Mouse (Mus musculus) mouse trophoblast stem cell (cell line): ENCODE results near the gene Rgs21.

Source experiments
- in situ Hi-C, 2 experiments: fragments of 300-500 bp; cut with MseI, MboI; formaldehyde crosslinking; loops; 2 replicates in 1 of 2; 3 replicates in 1 of 2; pipeline ENCODE4 v1.15.1; 2025

Rgs21 gene

DNA sequence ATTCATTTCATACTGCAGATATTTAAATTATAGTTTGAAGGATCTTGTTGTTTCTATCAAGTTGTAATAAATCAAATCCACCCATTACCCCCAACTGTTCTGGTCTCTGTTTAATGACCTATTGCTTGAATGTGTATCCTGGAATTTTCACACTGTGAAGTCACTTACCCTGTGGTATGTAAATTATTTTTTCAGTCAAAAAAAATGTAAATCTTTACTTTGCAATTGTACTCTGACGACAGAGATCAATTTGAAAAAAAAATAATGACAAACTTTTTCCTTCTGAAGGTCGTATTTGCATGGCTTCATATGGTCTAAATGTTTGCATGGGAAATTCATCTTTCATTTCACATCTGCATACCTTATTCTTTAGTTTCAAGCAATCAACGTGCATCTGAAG lies at the start of gene Rgs21:
Gene Rgs21 (minus strand): TSS at position 101 of the 400 bp plus-strand sequence.
- in situ Hi-C loops, result no loop called here

DNA sequence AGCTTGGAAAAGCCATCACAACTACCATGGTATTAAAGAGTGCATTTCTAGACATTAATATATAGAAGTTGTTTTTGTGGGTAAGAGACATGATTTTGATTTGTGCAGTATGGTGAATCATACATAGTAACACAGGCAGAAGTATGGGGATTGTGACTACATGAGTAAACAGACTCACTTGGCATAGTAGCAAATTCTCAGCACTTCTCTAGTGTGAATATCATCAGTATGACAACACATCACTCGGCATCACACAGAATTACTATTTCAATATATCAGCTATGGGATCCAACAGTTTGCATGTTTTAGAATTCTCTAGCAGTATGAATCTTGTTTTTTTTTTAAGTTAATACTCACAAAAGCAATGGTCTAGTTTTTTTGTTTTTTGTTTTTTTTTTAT lies 36.6 kb upstream of the Rgs21 start:
- in situ Hi-C loops, result no loop called here

- in situ Hi-C loops, result no loop called here
Observed at GRCm38 (mm10) chr1:144602987-144603386, 35.5 kb upstream of the Rgs21 start.

DNA sequence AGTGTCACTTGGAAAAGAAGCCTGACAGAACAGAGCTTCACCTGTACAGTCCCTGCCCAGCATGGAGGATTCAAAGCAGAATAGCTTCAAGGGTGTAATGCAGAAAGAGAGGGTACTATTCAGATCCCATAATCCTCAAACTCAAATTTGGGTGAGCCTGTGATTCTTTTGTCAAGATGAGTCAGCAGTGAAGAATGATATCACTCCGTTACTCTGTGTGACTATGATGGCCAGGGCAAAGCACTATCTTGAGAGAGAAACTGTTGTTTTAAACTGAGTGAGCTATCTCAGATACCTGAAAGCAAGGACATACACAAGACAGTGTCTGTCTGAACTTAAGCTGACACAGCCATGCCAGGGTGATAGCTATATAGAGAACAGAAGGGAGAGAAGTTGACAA lies 11.9 kb upstream of the Rgs21 start:
- in situ Hi-C loops, result no loop called here

GRCm38 (mm10) chr1:144572972-144573371 lies 5.5 kb upstream of the Rgs21 start:
- in situ Hi-C loops, result no loop called here

GRCm38 (mm10) chr1:144569905-144570304 lies 2.4 kb upstream of the Rgs21 start:
- in situ Hi-C loops, result no loop called here

DNA sequence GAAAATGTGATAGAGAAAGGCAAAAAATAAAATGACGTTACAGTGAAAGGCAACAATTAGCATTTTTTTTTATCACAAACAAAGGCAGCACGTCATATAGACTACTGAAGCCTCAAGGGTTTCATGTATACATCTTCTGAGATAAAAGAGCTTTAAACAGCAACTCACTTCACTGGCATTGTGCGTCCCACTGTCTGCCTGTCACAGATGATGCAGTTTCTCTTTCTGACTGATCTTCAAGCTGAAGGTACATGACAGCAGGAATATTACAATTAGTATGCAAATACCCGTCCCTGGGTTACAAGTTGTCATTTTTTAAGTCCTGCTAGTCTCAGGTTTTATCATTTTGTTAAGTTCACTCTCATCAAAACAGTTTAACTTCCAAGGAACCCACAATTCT lies 22.3 kb downstream of the Rgs21 start:
- in situ Hi-C loops, result no loop called here

- in situ Hi-C loops, result no loop called here
Observed at GRCm38 (mm10) chr1:144544497-144544961, 22.9 kb downstream of the Rgs21 start.

DNA sequence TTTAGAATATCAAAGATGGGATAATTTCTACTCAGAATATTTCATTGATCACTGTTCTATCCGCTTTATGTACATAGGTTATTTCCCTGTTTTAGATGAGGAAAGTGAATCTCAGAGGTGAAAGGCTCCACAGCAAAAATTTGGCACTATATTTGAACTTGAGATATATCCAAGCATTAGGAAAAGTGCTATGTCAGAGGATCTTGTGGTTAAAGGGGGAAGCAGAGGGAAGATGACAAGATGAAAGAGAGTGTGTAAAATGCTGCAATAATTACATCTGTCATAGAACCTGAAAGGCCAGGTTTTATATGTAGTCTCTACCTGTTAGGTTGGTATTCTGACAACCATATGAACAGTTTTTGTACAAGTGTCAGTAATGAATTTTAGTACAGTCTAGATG lies 35.7 kb downstream of the Rgs21 start:
- in situ Hi-C loops, result no loop called here

GRCm38 (mm10) chr1:144517878-144518426 lies 49.5 kb downstream of the Rgs21 start:
- in situ Hi-C loops, result no loop called here

GRCm38 (mm10) chr1:144502241-144502640 lies 65.2 kb downstream of the Rgs21 start:
- in situ Hi-C loops, result no loop called here

GRCm38 (mm10) chr1:144500423-144500822 lies 67.0 kb downstream of the Rgs21 start:
- in situ Hi-C loops, result no loop called here

GRCm38 (mm10) chr1:144499719-144500118 lies 67.7 kb downstream of the Rgs21 start:
- in situ Hi-C loops, result no loop called here

DNA sequence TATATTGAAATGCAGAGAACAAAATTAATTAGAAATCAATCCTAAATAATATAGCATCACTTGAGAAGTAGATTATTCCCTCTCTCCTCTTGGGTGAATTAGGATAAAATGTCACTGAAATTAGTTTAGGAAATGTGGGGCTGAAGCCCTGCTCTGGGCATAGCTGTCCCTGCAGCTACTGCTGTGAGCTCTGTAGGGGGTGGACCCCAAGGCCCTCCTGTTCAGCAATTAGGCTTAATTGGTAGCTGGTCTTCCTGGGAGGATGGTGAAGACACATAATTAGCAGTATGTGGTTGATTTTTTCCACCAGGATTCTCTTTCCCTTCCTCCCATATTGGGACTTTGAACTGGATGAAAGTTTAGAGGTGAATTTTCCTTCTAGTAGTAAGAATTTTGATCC lies 68.7 kb downstream of the Rgs21 start:
- in situ Hi-C loops, result no loop called here

DNA sequence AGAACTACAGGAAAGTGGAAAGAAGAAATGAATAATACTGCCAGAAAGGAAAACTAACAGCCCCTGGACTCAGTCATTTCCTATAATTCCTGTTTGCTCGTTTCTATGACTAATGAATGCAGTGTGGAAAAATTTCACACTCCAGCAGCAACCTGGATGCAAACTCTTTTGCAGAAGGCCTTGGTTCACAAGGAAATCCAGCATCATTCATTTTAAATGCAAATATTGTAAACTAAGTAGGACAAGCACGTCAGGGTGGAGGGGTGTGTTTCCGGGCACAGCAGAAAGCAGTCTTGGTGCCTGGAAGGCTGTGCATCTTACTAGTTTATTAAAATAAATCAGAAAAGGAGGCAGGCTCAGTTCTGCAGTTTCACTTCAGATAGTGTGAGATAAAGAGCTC lies 69.4 kb downstream of the Rgs21 start:
- in situ Hi-C loops, result no loop called here

GRCm38 (mm10) chr1:144493336-144493735 lies 74.1 kb downstream of the Rgs21 start:
- in situ Hi-C loops, result no loop called here

- in situ Hi-C loops, result no loop called here
Observed at GRCm38 (mm10) chr1:144488223-144488835, 79.1 kb downstream of the Rgs21 start.
